Mouse (Mus musculus) stomach, embryonic 16.5 days (tissue): ENCODE measurements around the gene Ccdc14. TPM values are rescaled to one million over a fixed set of nuclear protein-coding genes. Genes with fewer than 3 reads are reported as not detected.
"Not testable (repeated sequence)": the region's sequence is repeated elsewhere in the genome, so short reads cannot be mapped to it uniquely, and the experiment has no call there.

Source experiments
- ATAC-seq: fragments of 200-750 bp; cut with Nextera tagmentation; 2 replicates; pipeline ENCODE4 v1.8.0; 2017; ENCODE audit warnings: moderate number of reproducible peaks, moderate TSS enrichment; ENCODE audit not compliant: insufficient read depth, low FRiP score
- H3K27ac ChIP-seq: fragments of 300-500 bp; sonication (generic); 2 replicates; pipeline ENCODE4 v1.5.1; 2014; ENCODE audit warnings: low read length
- H3K27me3 ChIP-seq: fragments of 300-500 bp; sonication (generic); 2 replicates; pipeline ENCODE4 v1.6.1; 2014; ENCODE audit warnings: low read length, control low read depth, mixed read lengths; ENCODE audit not compliant: control insufficient read depth, insufficient read depth
- H3K36me3 ChIP-seq: fragments of 300-500 bp; sonication (generic); 2 replicates; pipeline ENCODE4 v1.6.1; 2014; ENCODE audit warnings: low read length; ENCODE audit not compliant: control insufficient read depth, insufficient read depth
- H3K4me1 ChIP-seq: fragments of 300-500 bp; sonication (generic); 2 replicates; pipeline ENCODE4 v1.6.1; 2014; ENCODE audit warnings: low read length, control low read depth, mixed read lengths; ENCODE audit not compliant: control insufficient read depth, insufficient read depth
- H3K4me2 ChIP-seq: fragments of 300-500 bp; sonication (generic); 2 replicates; pipeline ENCODE4 v1.6.1; 2014; ENCODE audit warnings: low read depth, low read length, mixed read lengths
- H3K4me3 ChIP-seq: fragments of 300-500 bp; sonication (generic); replicated peaks from 2 replicates; pipeline ENCODE4 v1.5.1; 2014; ENCODE audit warnings: mild to moderate bottlenecking, low read length
- H3K9ac ChIP-seq: fragments of 300-500 bp; sonication (generic); 2 replicates; pipeline ENCODE4 v1.6.1; 2014; ENCODE audit warnings: low read length
- H3K9me3 ChIP-seq: fragments of 300-500 bp; sonication (generic); replicated peaks from 2 replicates; pipeline ENCODE4 v1.6.1; 2016; ENCODE audit warnings: low read length, control low read depth; ENCODE audit not compliant: control insufficient read depth
- WGBS: fragments of 180-500 bp; shearing (Covaris S2); extraction: QIAGEN DNeasy Blood & Tissue Kit; methylation state at CpG from one replicate; pipeline ENCODE4 v1.1.7; 2014; 5-methylcytosine and 5-hydroxymethylcytosine counted together
- polyA plus RNA-seq: library from polyadenylated mRNA; unstranded; fragments of >200 nt; fragmentation: Nextera tagmentation; extraction: Ambion mirVana; gene quantifications from 2 replicates; pipeline ENCODE4 v1.2.1, GENCODE M21; 2015

Gene Ccdc14
- polyA plus RNA-seq: 5.3 and 5.6 TPM in 2 replicates

DNA sequence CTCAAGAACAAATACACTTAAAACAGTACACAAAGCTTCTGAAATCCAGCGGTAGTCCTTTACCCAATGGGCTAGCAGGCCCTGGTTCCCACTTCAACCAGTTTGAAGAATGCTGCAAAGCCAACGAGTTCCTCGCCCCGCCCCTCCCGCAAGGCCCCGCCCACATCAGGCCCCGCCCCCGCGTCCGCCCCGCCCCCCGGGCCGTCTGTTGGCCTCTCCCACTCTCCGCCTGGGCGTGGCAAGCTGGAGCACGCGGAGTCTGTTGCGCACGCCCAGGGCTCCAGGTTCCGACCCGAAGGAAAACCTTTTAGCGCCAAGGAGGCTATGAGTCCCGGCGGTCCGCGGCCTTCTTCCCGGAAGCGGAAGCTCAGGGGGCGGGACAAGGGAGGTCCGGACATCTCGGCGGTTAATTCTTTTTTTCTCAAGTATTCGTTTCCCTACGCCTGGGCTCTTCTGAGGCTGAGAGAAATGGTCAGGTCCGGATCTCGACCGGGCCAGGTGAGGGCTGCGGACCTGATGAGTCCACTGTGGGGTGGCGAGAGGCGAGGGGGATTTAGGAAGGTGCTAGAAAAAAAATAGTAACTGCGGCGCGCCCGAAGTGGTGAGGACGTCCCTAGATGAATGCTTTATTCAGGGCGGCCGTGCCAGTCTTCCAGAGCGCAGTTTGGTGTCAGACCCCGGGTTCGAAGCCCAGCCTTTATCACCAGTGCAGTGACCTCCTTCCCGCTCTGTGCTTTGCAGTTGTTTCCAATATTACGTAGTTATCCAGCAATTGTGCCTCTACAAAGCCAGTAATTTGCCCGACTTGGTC lies at the start of gene Ccdc14:
Gene Ccdc14 (plus strand): TSS at position 283 of the 811 bp plus-strand sequence.
- Histone ChIP-seq H3K27me3 (no peaks in the 10 kb centered on the region), H3K9me3 (no peaks in the 10 kb centered on the region), H3K4me2 (peak within 1 kb of the TSS; percentile 81), H3K4me3 (peak within 1 kb of the TSS; percentile 66), H3K27ac (peak within 1 kb of the TSS; percentile 84), H3K4me1 (peaks cover 5% of the 10 kb centered on the region; the same call in 1 of the 2 replicates), H3K9ac (peak within 1 kb of the TSS; percentile 68), H3K36me3 (no peaks in the 10 kb centered on the region)
- 1% methylated on average over 53 of the region's 53 CpGs for WGBS
- peak; percentile 94 for ATAC-seq

DNA sequence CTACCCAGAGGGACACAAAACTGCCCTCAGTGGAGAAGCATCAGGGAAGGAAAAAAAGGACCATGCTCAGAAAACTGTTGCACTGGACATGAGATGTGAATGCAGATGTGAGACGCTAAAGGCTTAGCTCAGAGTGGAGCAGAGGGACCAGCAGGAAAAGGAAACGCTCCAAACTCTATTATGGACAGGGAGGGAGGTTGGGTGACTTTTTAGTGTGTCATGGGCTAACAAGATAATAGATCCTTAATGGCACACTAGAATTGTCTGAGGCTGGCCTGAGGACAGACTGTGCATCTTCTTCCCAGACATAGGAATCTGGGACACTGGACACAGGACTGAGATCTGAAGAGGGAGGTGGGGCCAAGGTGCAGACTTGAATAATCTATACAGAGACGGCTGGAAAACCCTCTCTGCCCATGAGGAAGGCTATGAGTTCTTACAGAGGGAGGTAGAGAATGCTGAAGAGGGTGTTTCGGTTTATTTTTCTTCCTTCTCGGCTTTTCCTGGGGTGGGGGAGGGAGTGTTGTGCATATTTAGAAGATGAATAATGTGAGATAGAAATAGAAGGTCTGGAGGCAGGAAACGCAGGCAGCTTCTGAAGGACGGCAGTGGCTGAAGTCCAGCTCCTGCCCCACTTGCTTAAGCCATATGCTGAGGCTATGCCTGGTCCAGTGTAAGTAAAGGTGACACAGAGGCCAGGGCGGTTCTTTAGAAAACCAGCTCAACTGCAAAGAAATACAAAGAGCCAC lies 46.7 kb upstream of the Ccdc14 start:
- no peak for ATAC-seq
- Histone ChIP-seq H3K36me3 (no peaks in the 10 kb centered on the region), H3K4me3 (no peak overlapping the region), H3K27me3 (no peaks in the 10 kb centered on the region), H3K4me2 (no peak overlapping the region), H3K9ac (no peak overlapping the region), H3K9me3 (no peaks in the 10 kb centered on the region), H3K27ac (no peak overlapping the region), H3K4me1 (no peaks in the 10 kb centered on the region)
- WGBS: 38% methylated on average over 8 of the region's 8 CpGs

DNA sequence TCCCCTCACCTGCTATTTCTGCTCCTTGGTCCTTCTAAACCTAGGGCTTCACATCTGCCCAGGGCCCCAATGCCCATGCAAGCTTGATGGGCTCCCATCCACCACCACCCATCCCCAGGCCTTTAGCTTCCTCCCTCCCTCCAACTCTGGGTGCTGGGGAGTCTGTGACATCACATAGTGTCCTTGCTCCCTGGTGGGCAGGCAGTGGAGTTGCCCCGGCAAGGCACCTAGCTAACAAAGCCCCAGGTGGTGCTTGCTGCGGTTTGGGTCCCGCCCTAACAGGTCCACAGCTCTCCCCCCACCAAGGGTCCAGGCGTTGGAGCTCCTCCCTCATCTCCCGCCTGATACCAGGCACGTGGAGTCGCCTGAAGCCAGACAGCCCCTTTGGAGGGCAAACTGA lies 40.8 kb upstream of the Ccdc14 start, which contains the start of gene Ropn1:
Gene Ropn1 (plus strand): TSS at position 301 of the 400 bp plus-strand sequence.
- Histone ChIP-seq H3K27me3 (no peaks in the 10 kb centered on the region), H3K4me1 (no peaks in the 10 kb centered on the region), H3K9me3 (no peaks in the 10 kb centered on the region), H3K36me3 (no peaks in the 10 kb centered on the region), H3K4me2 (no peak within 1 kb of the TSS), H3K27ac (no peak within 1 kb of the TSS), H3K9ac (no peak within 1 kb of the TSS), H3K4me3 (no peak within 1 kb of the TSS)
- 59% methylated on average over 7 of the region's 7 CpGs for WGBS
- no peak for ATAC-seq

GRCm38 (mm10) chr16:34653023-34653422 lies 37.4 kb upstream of the Ccdc14 start:
- no peaks in the 10 kb centered on the region for H3K36me3 ChIP-seq
- WGBS: 86% methylated on average over 5 of the region's 5 CpGs

DNA sequence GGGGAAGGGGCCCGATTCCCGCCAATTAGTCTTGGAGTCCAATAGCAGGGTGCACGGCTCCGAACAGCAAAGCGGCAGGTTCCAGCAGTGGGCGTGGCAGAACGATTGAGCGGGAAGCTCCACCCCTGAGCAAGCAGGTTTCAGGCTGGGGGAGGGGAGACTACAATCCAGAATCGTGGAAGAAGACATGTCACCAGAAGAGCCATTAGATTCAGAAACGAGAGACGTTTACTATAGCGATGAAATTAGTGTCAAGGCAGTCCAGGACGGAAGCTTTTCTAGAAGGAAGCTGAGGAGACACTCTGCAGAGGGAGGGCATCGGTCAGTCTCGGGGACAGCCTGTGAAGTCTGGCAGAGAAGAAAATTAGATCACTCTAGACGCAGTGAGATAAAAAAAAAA lies 32.9 kb upstream of the Ccdc14 start:
- Histone ChIP-seq H3K4me2 (peak overlapping the region; percentile 52), H3K4me3 (peak overlapping the region; percentile 31), H3K9ac (0 out of 2 replicates have a peak overlapping the region, but pooled peaks have one; percentile 4)
- H3K9me3 ChIP-seq, H3K27ac ChIP-seq, H3K27me3 ChIP-seq, H3K4me1 ChIP-seq, ATAC-seq, H3K36me3 ChIP-seq: not testable (repeated sequence)
- WGBS: 2% methylated on average over 16 of the region's 16 CpGs

More at GRCm38 (mm10) chr16:34653023-34653422, 37.4 kb upstream of the Ccdc14 start:
- peaks cover 2% of the 10 kb centered on the region; the same call in 1 of the 2 replicates for H3K4me1 ChIP-seq
- H3K27ac ChIP-seq: no peak overlapping the region
- no peak overlapping the region for H3K4me2 ChIP-seq
- H3K9ac ChIP-seq: no peak overlapping the region
- no peak overlapping the region for H3K4me3 ChIP-seq
- no peaks in the 10 kb centered on the region for H3K9me3 ChIP-seq
- H3K27me3 ChIP-seq: no peaks in the 10 kb centered on the region
- no peak for ATAC-seq

DNA sequence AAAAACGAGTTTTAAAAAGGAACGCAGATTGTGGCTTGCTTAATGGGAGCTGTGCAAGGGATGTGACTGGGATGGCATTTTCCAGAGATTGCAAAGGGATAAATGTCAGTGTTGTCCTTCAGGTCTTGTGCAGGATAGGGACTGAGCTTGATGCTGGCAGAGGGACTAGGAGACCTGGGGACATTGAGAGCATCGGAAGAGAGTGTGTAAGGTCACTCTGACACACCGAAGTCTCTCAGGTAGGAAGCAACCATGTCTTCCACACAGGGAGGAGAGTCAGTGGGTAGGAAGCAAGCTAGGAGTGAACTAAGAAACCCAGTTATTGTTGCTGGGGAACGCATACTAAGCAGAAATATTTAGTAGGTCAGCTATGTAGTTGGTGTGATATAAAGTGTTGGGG lies 32.4 kb upstream of the Ccdc14 start:
- H3K9me3 ChIP-seq: no peaks in the 10 kb centered on the region
- no peak for ATAC-seq
- H3K4me2 ChIP-seq: peak overlapping the region; percentile 52
- peaks cover 5% of the 10 kb centered on the region; the same call in 1 of the 2 replicates for H3K4me1 ChIP-seq
- H3K27me3 ChIP-seq: no peaks in the 10 kb centered on the region
- peak overlapping the region; percentile 31 for H3K4me3 ChIP-seq
- no peaks in the 10 kb centered on the region for H3K36me3 ChIP-seq
- WGBS: 23% methylated on average over 5 of the region's 5 CpGs
- peak overlapping the region; percentile 48; the same call in 1 of the 2 replicates for H3K9ac ChIP-seq
- no peak overlapping the region for H3K27ac ChIP-seq

GRCm38 (mm10) chr16:34658388-34658787 lies 32.0 kb upstream of the Ccdc14 start:
- ATAC-seq: no peak
- no peak overlapping the region; the same call in 1 of the 2 replicates for H3K9ac ChIP-seq
- 37% methylated on average over 11 of the region's 11 CpGs for WGBS
- H3K27me3 ChIP-seq: no peaks in the 10 kb centered on the region
- H3K4me3 ChIP-seq: no peak overlapping the region
- H3K27ac ChIP-seq: no peak overlapping the region
- H3K9me3 ChIP-seq: no peaks in the 10 kb centered on the region
- H3K4me2 ChIP-seq: peak overlapping the region; percentile 52
- H3K4me1 ChIP-seq: peaks cover 5% of the 10 kb centered on the region; the same call in 1 of the 2 replicates
- no peaks in the 10 kb centered on the region for H3K36me3 ChIP-seq

DNA sequence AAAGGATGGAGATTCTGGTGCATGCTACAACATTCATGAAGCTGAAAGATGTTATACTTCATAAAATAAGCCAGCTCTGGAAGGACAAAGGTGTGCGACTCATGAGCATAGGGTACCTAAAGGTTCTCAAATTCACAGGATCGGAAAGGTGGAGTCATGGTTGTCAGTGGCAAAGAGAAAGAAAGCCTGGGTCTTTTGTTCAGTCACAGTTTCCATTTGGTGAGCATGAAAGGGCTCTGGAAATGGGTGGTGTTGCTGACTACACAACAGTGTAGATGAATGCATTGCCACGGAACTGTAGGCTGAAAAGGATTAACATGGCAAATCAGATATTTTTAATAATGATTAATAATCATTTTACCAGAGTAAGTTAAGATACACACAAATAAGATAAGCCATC lies 25.9 kb upstream of the Ccdc14 start:
- H3K9ac ChIP-seq: no peak overlapping the region
- no peak overlapping the region for H3K4me3 ChIP-seq
- H3K9me3 ChIP-seq: no peaks in the 10 kb centered on the region
- peaks cover 4% of the 10 kb centered on the region; the same call in 1 of the 2 replicates for H3K27me3 ChIP-seq
- H3K36me3 ChIP-seq: no peaks in the 10 kb centered on the region
- WGBS: 80% methylated on average over 3 of the region's 3 CpGs
- ATAC-seq: no peak
- no peak overlapping the region for H3K4me2 ChIP-seq
- H3K27ac ChIP-seq: no peak overlapping the region
- H3K4me1 ChIP-seq: peaks cover 4% of the 10 kb centered on the region; the same call in 1 of the 2 replicates
